Mouse (Mus musculus) stomach, embryonic 15.5 days (tissue): Measurements from ENCODE around the gene Sh2d6. TPM values are rescaled to one million over a fixed set of nuclear protein-coding genes. Genes with fewer than 3 reads are reported as not detected.

Source experiments
- ATAC-seq: fragments of 200-750 bp; cut with Nextera tagmentation; 2 replicates; pipeline ENCODE4 v1.8.0; 2017; ENCODE audit warnings: low read depth, moderate number of reproducible peaks, moderate TSS enrichment; ENCODE audit not compliant: insufficient read depth, low FRiP score
- H3K27ac ChIP-seq: fragments of 300-500 bp; sonication (generic); 2 replicates; pipeline ENCODE4 v1.5.1; 2015; ENCODE audit warnings: mild to moderate bottlenecking, inconsistent platforms
- H3K27me3 ChIP-seq: fragments of 300-500 bp; sonication (generic); replicated peaks from 2 replicates; pipeline ENCODE4 v1.6.1; 2015; ENCODE audit warnings: inconsistent platforms
- H3K36me3 ChIP-seq: fragments of 300-500 bp; sonication (generic); 2 replicates; pipeline ENCODE4 v1.6.1; 2015; ENCODE audit warnings: inconsistent platforms
- H3K4me1 ChIP-seq: fragments of 300-500 bp; sonication (generic); 2 replicates; pipeline ENCODE4 v1.6.1; 2015; ENCODE audit warnings: inconsistent platforms
- H3K4me2 ChIP-seq: fragments of 300-500 bp; sonication (generic); 2 replicates; pipeline ENCODE4 v1.6.1; 2015; ENCODE audit warnings: mild to moderate bottlenecking, inconsistent platforms
- H3K4me3 ChIP-seq: fragments of 300-500 bp; sonication (generic); replicated peaks from 2 replicates; pipeline ENCODE4 v1.5.1; 2015; ENCODE audit warnings: inconsistent platforms
- H3K9ac ChIP-seq: fragments of 300-500 bp; sonication (generic); 2 replicates; pipeline ENCODE4 v1.6.1; 2015; ENCODE audit warnings: inconsistent platforms
- H3K9me3 ChIP-seq: fragments of 300-500 bp; sonication (generic); 2 replicates; pipeline ENCODE4 v1.6.1; 2016; ENCODE audit warnings: inconsistent platforms
- WGBS: fragments of 180-500 bp; shearing (Covaris S2); methylation state at CpG from one replicate; pipeline ENCODE4 v1.1.7; 2015; 5-methylcytosine and 5-hydroxymethylcytosine counted together
- polyA plus RNA-seq: library from polyadenylated mRNA; unstranded; fragments of >200 nt; fragmentation: Nextera tagmentation; extraction: Ambion mirVana; gene quantifications from 2 replicates; pipeline ENCODE4 v1.2.1, GENCODE M21; 2015

Sh2d6 gene
- 0.18 and 0.22 TPM in 2 replicates for polyA plus RNA-seq

GRCm38 (mm10) chr6:72521607-72522006, at the start of gene Sh2d6:
Sh2d6 (minus strand) TSS chr6:72521707.
- peaks cover 8% of the 10 kb centered on the region; the same call in 1 of the 2 replicates for H3K4me1 ChIP-seq
- WGBS, result 84% methylated on average over 5 of the region's 5 CpGs
- H3K27me3 ChIP-seq, result no peaks in the 10 kb centered on the region
- no peak within 1 kb of the TSS for H3K9ac ChIP-seq
- no peak within 1 kb of the TSS for H3K4me2 ChIP-seq
- no peaks in the 10 kb centered on the region for H3K36me3 ChIP-seq
- ATAC-seq, result no peak; the same call in 1 of the 2 replicates
- H3K4me3 ChIP-seq, result no peak within 1 kb of the TSS
- no peak within 1 kb of the TSS for H3K27ac ChIP-seq
- no peaks in the 10 kb centered on the region for H3K9me3 ChIP-seq

GRCm38 (mm10) chr6:72570644-72571397, 49.3 kb upstream of the Sh2d6 start:
- no peak for ATAC-seq
- Histone ChIP-seq H3K4me1 (peaks cover under 1% of the 10 kb centered on the region; the same call in 1 of the 2 replicates), H3K4me2 (no peak overlapping the region), H3K9ac (no peak overlapping the region), H3K36me3 (0 out of 2 replicates have a peak, but pooled peaks cover 5% of the 10 kb centered on the region), H3K9me3 (no peaks in the 10 kb centered on the region), H3K27ac (no peak overlapping the region), H3K4me3 (no peak overlapping the region), H3K27me3 (no peaks in the 10 kb centered on the region)
- 87% methylated on average over 10 of the region's 10 CpGs for WGBS

GRCm38 (mm10) chr6:72568736-72569135, 47.2 kb upstream of the Sh2d6 start:
- Histone ChIP-seq H3K4me3 (no peak overlapping the region), H3K36me3 (0 out of 2 replicates have a peak, but pooled peaks cover 5% of the 10 kb centered on the region), H3K9ac (no peak overlapping the region), H3K4me1 (peaks cover 5% of the 10 kb centered on the region; the same call in 1 of the 2 replicates), H3K27ac (no peak overlapping the region), H3K27me3 (no peaks in the 10 kb centered on the region), H3K4me2 (no peak overlapping the region), H3K9me3 (no peaks in the 10 kb centered on the region)
- WGBS, result 90% methylated on average over 10 of the region's 10 CpGs
- no peak for ATAC-seq

DNA sequence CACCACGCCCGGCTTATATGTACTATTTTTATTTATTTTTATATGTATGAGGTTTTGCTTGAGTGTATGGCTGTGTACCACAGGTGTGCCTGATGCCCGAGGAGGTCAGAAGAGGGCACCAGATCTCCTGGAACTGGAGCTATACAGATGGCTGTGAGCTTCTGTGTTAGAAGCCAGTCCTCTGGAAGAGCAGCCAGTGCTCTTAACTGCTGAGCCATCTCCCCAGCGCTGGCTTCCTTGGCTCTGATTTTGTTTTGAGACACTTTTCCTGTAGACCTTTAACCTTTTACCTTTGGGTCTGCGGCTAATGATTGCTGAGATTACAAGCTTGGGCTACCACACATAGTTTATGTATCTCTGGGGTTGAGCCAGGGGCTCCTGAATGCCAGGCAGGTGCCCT, 46.0 kb upstream of the Sh2d6 start:
- Histone ChIP-seq H3K4me3 (no peak overlapping the region), H3K4me2 (no peak overlapping the region), H3K36me3 (0 out of 2 replicates have a peak, but pooled peaks cover 5% of the 10 kb centered on the region), H3K9ac (no peak overlapping the region), H3K27me3 (no peaks in the 10 kb centered on the region), H3K4me1 (peaks cover 5% of the 10 kb centered on the region; the same call in 1 of the 2 replicates), H3K27ac (no peak overlapping the region), H3K9me3 (no peaks in the 10 kb centered on the region)
- no peak for ATAC-seq
- WGBS, result 82% methylated on average over 5 of the region's 5 CpGs

- H3K4me3 ChIP-seq, result no peak overlapping the region
- ATAC-seq, result peak; percentile 65
- WGBS, result 3% methylated on average over 4 of the region's 4 CpGs
- no peak overlapping the region for H3K27ac ChIP-seq
- H3K4me1 ChIP-seq, result peaks cover 5% of the 10 kb centered on the region; the same call in 1 of the 2 replicates
- H3K9me3 ChIP-seq, result no peaks in the 10 kb centered on the region
- H3K9ac ChIP-seq, result no peak overlapping the region
- no peak overlapping the region for H3K4me2 ChIP-seq
- H3K27me3 ChIP-seq, result no peaks in the 10 kb centered on the region
- 0 out of 2 replicates have a peak, but pooled peaks cover 5% of the 10 kb centered on the region for H3K36me3 ChIP-seq
These were observed 44.5 kb upstream of the Sh2d6 start for GRCm38 (mm10) chr6:72566044-72566443.

DNA sequence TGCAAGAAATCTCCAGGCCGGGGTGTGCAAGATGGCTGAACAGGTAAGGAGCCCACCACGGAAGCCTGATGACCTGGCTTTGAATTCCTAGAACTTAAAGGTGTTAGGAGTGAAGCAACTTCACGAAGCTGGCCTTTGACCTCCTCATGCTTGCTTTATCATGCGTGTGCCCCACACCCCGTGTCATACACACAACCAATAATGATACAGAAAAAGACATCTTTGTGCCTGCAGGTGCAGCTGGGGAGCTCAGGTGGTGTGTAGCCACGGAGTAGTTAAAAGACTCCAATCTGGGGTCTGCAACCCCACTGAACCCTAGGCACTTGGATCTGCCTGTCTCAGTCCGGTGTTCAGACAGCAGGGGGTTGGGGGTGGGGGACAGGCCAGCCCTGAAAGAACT, 44.0 kb upstream of the Sh2d6 start:
- H3K4me2 ChIP-seq, result no peak overlapping the region
- no peak overlapping the region for H3K27ac ChIP-seq
- WGBS, result 73% methylated on average over 7 of the region's 7 CpGs
- H3K9me3 ChIP-seq, result no peaks in the 10 kb centered on the region
- no peak overlapping the region for H3K4me3 ChIP-seq
- H3K4me1 ChIP-seq, result peaks cover 5% of the 10 kb centered on the region; the same call in 1 of the 2 replicates
- H3K9ac ChIP-seq, result no peak overlapping the region
- no peak for ATAC-seq
- H3K36me3 ChIP-seq, result 0 out of 2 replicates have a peak, but pooled peaks cover 5% of the 10 kb centered on the region
- H3K27me3 ChIP-seq, result no peaks in the 10 kb centered on the region

GRCm38 (mm10) chr6:72562894-72563293, 41.4 kb upstream of the Sh2d6 start:
- ATAC-seq, result no peak
- no peak overlapping the region for H3K27ac ChIP-seq
- H3K36me3 ChIP-seq, result no peaks in the 10 kb centered on the region
- no peak overlapping the region for H3K9ac ChIP-seq
- 83% methylated on average over 5 of the region's 5 CpGs for WGBS
- peaks cover 5% of the 10 kb centered on the region; the same call in 1 of the 2 replicates for H3K4me1 ChIP-seq
- no peaks in the 10 kb centered on the region for H3K9me3 ChIP-seq
- no peak overlapping the region for H3K4me2 ChIP-seq
- no peak overlapping the region for H3K4me3 ChIP-seq
- H3K27me3 ChIP-seq, result no peaks in the 10 kb centered on the region

- WGBS, result 50% methylated on average over 6 of the region's 6 CpGs
- H3K27me3 ChIP-seq, result no peaks in the 10 kb centered on the region
- H3K4me1 ChIP-seq, result peaks cover 5% of the 10 kb centered on the region; the same call in 1 of the 2 replicates
- no peaks in the 10 kb centered on the region for H3K36me3 ChIP-seq
- H3K4me2 ChIP-seq, result no peak overlapping the region
- no peaks in the 10 kb centered on the region for H3K9me3 ChIP-seq
- no peak overlapping the region for H3K27ac ChIP-seq
- H3K9ac ChIP-seq, result no peak overlapping the region
- no peak for ATAC-seq
- no peak overlapping the region for H3K4me3 ChIP-seq
These were observed 41.0 kb upstream of the Sh2d6 start for GRCm38 (mm10) chr6:72562486-72562885.

GRCm38 (mm10) chr6:72560801-72561200, 39.3 kb upstream of the Sh2d6 start:
- H3K4me2 ChIP-seq, result no peak overlapping the region
- H3K4me1 ChIP-seq, result peaks cover 4% of the 10 kb centered on the region; the same call in 1 of the 2 replicates
- no peak overlapping the region for H3K27ac ChIP-seq
- no peak for ATAC-seq
- H3K36me3 ChIP-seq, result no peaks in the 10 kb centered on the region
- H3K4me3 ChIP-seq, result no peak overlapping the region
- H3K9ac ChIP-seq, result no peak overlapping the region
- H3K9me3 ChIP-seq, result no peaks in the 10 kb centered on the region
- H3K27me3 ChIP-seq, result no peaks in the 10 kb centered on the region
- 60% methylated on average over 8 of the region's 8 CpGs for WGBS

GRCm38 (mm10) chr6:72553079-72553412, 31.5 kb upstream of the Sh2d6 start:
- H3K9me3 ChIP-seq, result no peaks in the 10 kb centered on the region
- peak overlapping the region; percentile 91 for H3K27ac ChIP-seq
- H3K36me3 ChIP-seq, result no peaks in the 10 kb centered on the region
- no peaks in the 10 kb centered on the region for H3K27me3 ChIP-seq
- ATAC-seq, result no peak
- peaks cover 19% of the 10 kb centered on the region for H3K4me1 ChIP-seq
- 13% methylated on average over 8 of the region's 8 CpGs for WGBS
- H3K9ac ChIP-seq, result peak overlapping the region; percentile 29; the same call in 1 of the 2 replicates
- H3K4me3 ChIP-seq, result peak overlapping the region; percentile 35
- peak overlapping the region; percentile 60 for H3K4me2 ChIP-seq

DNA sequence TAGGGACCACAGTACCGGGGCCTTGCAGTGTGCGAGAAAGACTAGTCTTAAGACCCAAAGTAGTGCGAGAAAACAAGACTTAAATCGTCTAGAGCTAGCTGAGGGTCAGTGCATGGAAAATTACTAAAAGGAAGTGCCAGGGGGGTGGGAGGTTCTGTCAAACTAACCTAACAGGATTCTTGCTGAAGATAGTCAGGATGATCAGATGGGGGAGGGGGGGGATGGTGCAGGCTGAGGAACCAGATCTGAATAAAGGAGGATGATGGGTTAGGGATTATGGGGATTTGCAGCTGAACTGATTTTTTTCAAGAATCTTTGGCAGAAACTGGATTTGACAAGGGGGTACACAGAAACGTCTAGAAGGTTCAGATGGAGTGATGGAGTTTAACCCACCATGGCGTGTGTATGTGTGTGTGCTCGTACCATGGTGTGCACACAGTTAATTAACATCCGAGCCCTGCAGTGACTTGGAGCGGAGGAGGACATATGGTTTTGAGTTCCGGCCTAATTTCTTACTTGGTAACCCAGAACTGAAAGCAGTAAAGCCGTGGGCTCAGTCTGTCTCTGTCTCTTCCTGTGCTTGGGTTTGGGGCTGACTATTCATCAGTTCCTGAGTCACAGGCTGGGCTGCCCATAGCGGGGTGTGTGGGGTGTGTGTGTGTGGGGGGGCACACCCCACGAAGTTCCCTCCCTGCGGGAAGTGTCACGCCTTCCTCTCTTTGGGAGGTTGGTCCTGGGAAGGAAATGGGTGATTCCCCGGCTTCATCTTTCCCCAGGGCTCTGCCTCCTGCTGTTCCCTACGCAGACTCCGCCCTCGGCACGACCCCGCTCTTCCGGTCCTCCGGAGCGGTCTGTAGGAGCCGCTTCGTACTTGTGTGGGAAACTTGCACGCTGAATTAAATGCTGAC, 30.9 kb upstream of the Sh2d6 start:
- 14% methylated on average over 27 of the region's 27 CpGs for WGBS
- H3K4me1 ChIP-seq, result peaks cover 19% of the 10 kb centered on the region
- no peaks in the 10 kb centered on the region for H3K27me3 ChIP-seq
- H3K27ac ChIP-seq, result peak overlapping the region; percentile 91
- H3K9ac ChIP-seq, result no peak overlapping the region
- peak; percentile 92 for ATAC-seq
- no peaks in the 10 kb centered on the region for H3K9me3 ChIP-seq
- H3K36me3 ChIP-seq, result no peaks in the 10 kb centered on the region
- peak overlapping the region; percentile 35 for H3K4me3 ChIP-seq
- H3K4me2 ChIP-seq, result peak overlapping the region; percentile 60
